Mouse (Mus musculus): ENCODE measurements at regions not wholly inside any gene's neighbourhood (a gene's known extent, or its start where the extent isn't known, plus 50 kb on each side); places are given as distances from the start of the nearest gene placed in this dataset.

DNA sequence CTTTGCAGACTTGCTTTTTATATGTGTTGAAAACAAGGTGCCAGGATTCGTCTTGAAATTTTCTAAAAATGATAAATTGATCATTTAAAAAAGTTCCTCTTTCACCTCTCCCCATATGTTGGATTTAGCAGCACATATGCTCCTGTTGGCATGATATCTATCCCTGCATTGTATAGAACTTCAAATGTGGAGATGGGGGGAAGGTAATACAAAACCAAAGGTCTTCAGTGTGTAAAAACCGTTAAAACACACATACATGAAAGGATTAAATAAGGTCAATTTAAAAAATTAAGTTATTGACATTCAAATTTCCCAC lies 345.0 kb upstream of the Lcorl start:
- no peaks in the 10 kb centered on the region for H3K36me3 ChIP-seq (ENCODE audit: insufficient read depth, low read length)
- TF ChIP-seq NANOG (IDR thresholded peaks at IDR 0.05; ENCODE audit: borderline replicate concordance, low read length): no peak
- TF ChIP-seq POU5F1 (IDR thresholded peaks at IDR 0.05; ENCODE audit: borderline replicate concordance, low read length): no peak
- TF ChIP-seq CTCF (conservative IDR thresholded peaks at IDR 0.05; ENCODE audit: low read length): no peak
- no peaks in the 10 kb centered on the region for H3K27me3 ChIP-seq (ENCODE audit: insufficient read depth, low read length)
- H3K9me3 ChIP-seq (ENCODE audit: low read length): no peaks in the 10 kb centered on the region
- no peaks in the 10 kb centered on the region for H3K4me1 ChIP-seq (replicated peaks; ENCODE audit: low read depth, low read length)
- no peak overlapping the region for H3K4me3 ChIP-seq (replicated peaks; ENCODE audit: low read length)

DNA sequence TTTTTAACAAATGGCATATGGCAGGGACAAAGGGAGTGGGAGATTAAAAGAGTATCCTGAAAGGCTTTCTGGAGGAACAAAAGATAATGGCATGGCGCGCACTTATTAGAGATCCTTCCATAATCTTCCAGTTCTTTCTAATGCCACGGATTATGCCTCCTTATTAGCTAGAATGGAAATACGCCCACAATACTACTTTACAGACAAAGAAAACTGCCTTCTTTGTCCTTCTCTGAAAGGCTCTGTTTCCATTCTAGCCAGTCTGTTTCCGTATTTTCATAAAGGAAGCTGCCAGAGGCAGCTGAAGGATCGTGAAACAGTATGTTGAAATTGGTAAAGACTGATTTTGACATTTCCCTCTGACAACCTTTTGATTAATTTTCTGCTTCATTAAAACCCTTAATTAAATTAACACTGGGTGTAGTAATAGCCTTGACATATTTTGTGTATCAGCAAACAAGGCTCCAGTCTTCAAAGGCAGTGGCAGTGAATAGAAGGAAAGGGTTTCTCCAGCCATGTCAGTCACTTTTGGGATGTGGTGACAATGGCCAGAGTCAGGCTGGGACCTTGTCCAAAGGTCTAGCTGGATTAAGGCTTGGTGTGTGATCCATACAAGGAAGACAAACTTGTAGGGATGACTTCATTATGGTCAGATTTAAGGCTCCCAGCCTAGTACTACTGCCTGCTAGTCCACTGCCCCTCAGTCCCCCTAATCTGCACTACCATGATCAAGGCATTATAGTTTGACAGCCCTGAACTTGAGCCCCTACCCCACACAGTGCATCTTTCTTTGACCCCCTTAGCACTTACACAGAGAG lies 344.4 kb upstream of the Lcorl start:
- H3K4me3 ChIP-seq (replicated peaks; ENCODE audit: low read length): no peak overlapping the region
- no peaks in the 10 kb centered on the region for H3K9me3 ChIP-seq (ENCODE audit: low read length)
- TF ChIP-seq CTCF (conservative IDR thresholded peaks at IDR 0.05; ENCODE audit: low read length) (no peak), POU5F1 (IDR thresholded peaks at IDR 0.05; ENCODE audit: borderline replicate concordance, low read length) (no peak), NANOG (IDR thresholded peaks at IDR 0.05; ENCODE audit: borderline replicate concordance, low read length) (no peak)
- no peaks in the 10 kb centered on the region for H3K27me3 ChIP-seq (ENCODE audit: insufficient read depth, low read length)
- H3K4me1 ChIP-seq (replicated peaks; ENCODE audit: low read depth, low read length): no peaks in the 10 kb centered on the region
- H3K36me3 ChIP-seq (ENCODE audit: insufficient read depth, low read length): no peaks in the 10 kb centered on the region

DNA sequence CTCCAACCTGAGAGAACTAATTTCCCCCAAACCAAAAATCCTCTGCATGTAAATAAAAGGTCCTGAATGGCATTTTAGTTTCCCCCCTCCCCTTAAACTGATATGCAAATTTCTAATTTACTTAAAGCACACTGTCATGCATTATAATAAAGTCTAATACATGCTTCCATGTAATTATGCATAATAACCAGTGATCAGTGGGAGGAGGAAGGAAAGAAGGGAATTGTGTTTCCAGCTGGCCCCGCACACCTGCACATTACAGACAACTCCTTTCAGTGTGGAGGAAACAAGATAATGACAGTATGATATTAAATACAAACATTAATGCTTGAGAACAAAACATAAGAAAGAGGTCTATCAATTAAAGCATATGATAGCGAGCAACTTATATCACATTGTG lies 329.5 kb upstream of the Lcorl start:
- Histone ChIP-seq H3K4me3 (replicated peaks; ENCODE audit: low read length) (no peak overlapping the region), H3K36me3 (ENCODE audit: insufficient read depth, low read length) (no peaks in the 10 kb centered on the region), H3K4me1 (replicated peaks; ENCODE audit: low read depth, low read length) (no peaks in the 10 kb centered on the region), H3K9me3 (ENCODE audit: low read length) (no peaks in the 10 kb centered on the region), H3K27me3 (ENCODE audit: insufficient read depth, low read length) (no peaks in the 10 kb centered on the region)
- no peak for TF ChIP-seq NANOG (IDR thresholded peaks at IDR 0.05; ENCODE audit: borderline replicate concordance, low read length)
- no peak for TF ChIP-seq CTCF (conservative IDR thresholded peaks at IDR 0.05; ENCODE audit: low read length)
- TF ChIP-seq POU5F1 (IDR thresholded peaks at IDR 0.05; ENCODE audit: borderline replicate concordance, low read length): no peak

DNA sequence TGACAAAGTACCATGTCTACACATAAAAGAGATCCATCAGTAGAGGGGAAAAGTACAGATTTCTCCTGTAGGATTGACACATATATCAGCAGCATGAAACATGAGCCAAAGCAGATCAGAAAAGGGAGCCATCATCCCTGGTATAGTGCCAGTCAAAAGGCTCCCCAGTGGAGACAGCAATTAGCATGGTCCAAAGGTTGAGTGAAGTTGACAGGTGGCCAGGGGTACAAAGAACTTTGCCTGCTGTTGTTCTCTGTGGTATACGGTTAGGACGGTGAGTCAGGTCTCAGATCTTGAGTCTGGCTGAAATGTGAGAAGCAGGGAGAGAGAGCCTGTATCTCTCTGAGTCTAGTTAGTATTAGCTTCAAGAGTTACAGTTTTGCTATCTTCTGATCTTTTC lies 324.7 kb upstream of the Lcorl start:
- H3K36me3 ChIP-seq (ENCODE audit: insufficient read depth, low read length): no peaks in the 10 kb centered on the region
- TF ChIP-seq POU5F1 (IDR thresholded peaks at IDR 0.05; ENCODE audit: borderline replicate concordance, low read length): no peak
- TF ChIP-seq NANOG (IDR thresholded peaks at IDR 0.05; ENCODE audit: borderline replicate concordance, low read length): no peak
- TF ChIP-seq CTCF (conservative IDR thresholded peaks at IDR 0.05; ENCODE audit: low read length): no peak
- H3K4me1 ChIP-seq (replicated peaks; ENCODE audit: low read depth, low read length): no peaks in the 10 kb centered on the region
- H3K27me3 ChIP-seq (ENCODE audit: insufficient read depth, low read length): no peaks in the 10 kb centered on the region
- H3K4me3 ChIP-seq (replicated peaks; ENCODE audit: low read length): no peak overlapping the region
- H3K9me3 ChIP-seq (ENCODE audit: low read length): no peaks in the 10 kb centered on the region

DNA sequence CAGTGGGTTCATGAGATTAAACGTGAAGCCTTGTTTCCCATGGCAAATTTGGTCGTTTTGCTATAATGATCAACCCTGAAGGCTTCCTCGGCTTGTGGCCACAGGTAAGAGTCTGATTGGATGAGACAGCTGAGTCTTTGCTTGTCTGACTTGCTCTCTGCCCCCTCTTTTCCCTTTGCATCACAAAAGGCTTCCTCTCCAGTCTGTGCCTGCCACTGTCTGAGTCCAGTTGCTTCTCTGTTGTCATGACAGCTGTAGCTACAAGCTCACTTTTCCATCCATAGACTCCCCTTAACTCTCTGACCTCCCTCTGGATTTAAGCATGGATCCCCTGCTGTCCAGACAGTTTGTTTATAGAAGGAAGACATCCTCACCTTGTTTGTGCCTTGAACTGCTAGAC lies 314.9 kb upstream of the Lcorl start:
- no peak overlapping the region for H3K4me3 ChIP-seq (replicated peaks; ENCODE audit: low read length)
- H3K36me3 ChIP-seq (ENCODE audit: insufficient read depth, low read length): no peaks in the 10 kb centered on the region
- TF ChIP-seq CTCF (conservative IDR thresholded peaks at IDR 0.05; ENCODE audit: low read length) (no peak), POU5F1 (IDR thresholded peaks at IDR 0.05; ENCODE audit: borderline replicate concordance, low read length) (peak; percentile 94)
- H3K27me3 ChIP-seq (ENCODE audit: insufficient read depth, low read length): no peaks in the 10 kb centered on the region
- no peaks in the 10 kb centered on the region for H3K9me3 ChIP-seq (ENCODE audit: low read length)
- peaks cover 18% of the 10 kb centered on the region for H3K4me1 ChIP-seq (replicated peaks; ENCODE audit: low read depth, low read length)

DNA sequence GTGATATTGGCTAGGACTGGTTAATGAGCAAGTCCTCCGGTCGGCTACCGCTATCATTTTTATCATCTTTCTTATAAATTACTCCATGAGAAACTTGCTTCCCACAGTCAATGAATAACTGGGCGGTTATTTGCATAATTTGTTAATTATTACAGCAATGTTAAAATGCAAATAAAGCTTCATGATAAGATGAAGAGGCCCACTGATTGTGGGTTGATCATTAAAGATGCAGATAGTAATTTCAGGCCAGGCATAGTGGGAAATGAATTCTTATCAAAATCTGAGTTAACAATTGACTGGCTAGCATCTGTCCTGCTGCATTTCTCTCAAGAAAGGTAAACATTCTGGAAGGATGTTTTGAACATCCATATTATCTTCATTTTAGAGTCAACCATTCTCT lies 303.4 kb upstream of the Lcorl start:
- Histone ChIP-seq H3K4me3 (replicated peaks; ENCODE audit: low read length) (no peak overlapping the region), H3K27me3 (ENCODE audit: insufficient read depth, low read length) (no peaks in the 10 kb centered on the region), H3K9me3 (ENCODE audit: low read length) (peaks cover 5% of the 10 kb centered on the region; the same call in 1 of the 2 replicates), H3K36me3 (ENCODE audit: insufficient read depth, low read length) (no peaks in the 10 kb centered on the region), H3K4me1 (replicated peaks; ENCODE audit: low read depth, low read length) (no peaks in the 10 kb centered on the region)
- no peak for TF ChIP-seq NANOG (IDR thresholded peaks at IDR 0.05; ENCODE audit: borderline replicate concordance, low read length)
- no peak for TF ChIP-seq CTCF (conservative IDR thresholded peaks at IDR 0.05; ENCODE audit: low read length)
- TF ChIP-seq POU5F1 (IDR thresholded peaks at IDR 0.05; ENCODE audit: borderline replicate concordance, low read length): no peak

DNA sequence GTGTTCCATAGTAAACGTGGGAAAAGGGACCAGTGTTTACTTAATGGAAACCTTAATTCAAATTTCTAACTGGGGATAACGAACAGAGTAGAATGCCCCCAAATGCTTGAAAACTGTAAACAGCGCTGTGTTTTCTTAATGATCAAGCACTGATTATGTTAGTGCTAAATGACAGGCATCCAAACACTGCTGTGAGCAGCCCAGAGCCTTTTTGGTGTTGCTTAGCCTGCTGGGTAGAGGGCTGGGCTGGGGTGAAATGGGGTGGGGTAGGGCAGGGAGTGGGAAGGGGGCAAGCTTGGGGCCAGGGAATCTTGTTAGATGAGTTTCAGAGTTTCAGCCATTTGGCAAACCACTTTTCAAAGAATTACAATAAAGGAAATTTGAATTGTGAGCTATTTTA lies 294.6 kb upstream of the Lcorl start:
- Histone ChIP-seq H3K9me3 (ENCODE audit: low read length) (no peaks in the 10 kb centered on the region), H3K4me3 (replicated peaks; ENCODE audit: low read length) (no peak overlapping the region), H3K27me3 (ENCODE audit: insufficient read depth, low read length) (no peaks in the 10 kb centered on the region), H3K4me1 (replicated peaks; ENCODE audit: low read depth, low read length) (no peaks in the 10 kb centered on the region), H3K36me3 (ENCODE audit: insufficient read depth, low read length) (no peaks in the 10 kb centered on the region)
- TF ChIP-seq CTCF (conservative IDR thresholded peaks at IDR 0.05; ENCODE audit: low read length) (no peak), POU5F1 (IDR thresholded peaks at IDR 0.05; ENCODE audit: borderline replicate concordance, low read length) (no peak), NANOG (IDR thresholded peaks at IDR 0.05; ENCODE audit: borderline replicate concordance, low read length) (no peak)

DNA sequence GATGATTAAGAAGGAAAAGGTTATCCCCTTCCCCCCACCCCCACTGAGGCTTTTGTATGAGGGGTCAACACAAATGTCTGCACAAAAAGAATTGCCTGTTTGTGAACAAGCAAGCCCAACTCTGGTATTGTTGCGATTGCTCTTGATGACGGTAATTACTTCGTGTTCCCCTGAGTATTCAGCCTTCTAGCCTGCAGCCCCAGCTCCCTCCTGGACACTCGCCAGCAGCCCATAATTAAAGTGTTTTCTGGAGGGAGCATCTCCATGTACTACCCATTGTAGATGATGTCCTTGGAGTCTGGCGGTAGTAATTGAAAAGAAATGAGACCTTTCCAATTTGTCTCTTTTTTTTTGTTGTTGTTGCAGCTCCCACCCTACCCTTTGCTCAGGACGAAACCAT lies 293.4 kb upstream of the Lcorl start:
- H3K27me3 ChIP-seq (ENCODE audit: insufficient read depth, low read length): no peaks in the 10 kb centered on the region
- no peaks in the 10 kb centered on the region for H3K4me1 ChIP-seq (replicated peaks; ENCODE audit: low read depth, low read length)
- H3K9me3 ChIP-seq (ENCODE audit: low read length): no peaks in the 10 kb centered on the region
- TF ChIP-seq CTCF (conservative IDR thresholded peaks at IDR 0.05; ENCODE audit: low read length) (no peak), POU5F1 (IDR thresholded peaks at IDR 0.05; ENCODE audit: borderline replicate concordance, low read length) (no peak), NANOG (IDR thresholded peaks at IDR 0.05; ENCODE audit: borderline replicate concordance, low read length) (no peak)
- H3K4me3 ChIP-seq (replicated peaks; ENCODE audit: low read length): no peak overlapping the region
- no peaks in the 10 kb centered on the region for H3K36me3 ChIP-seq (ENCODE audit: insufficient read depth, low read length)
